Mouse (Mus musculus): ENCODE measurements around the gene Igdcc3.

- TF ChIP-seq GATA1 (IDR thresholded peaks at IDR 0.05; ENCODE audit: low read length) (no peak), TAL1 (IDR thresholded peaks at IDR 0.05; ENCODE audit: low read length) (no peak)
These were observed 70.6 kb downstream of the Igdcc3 start for GRCm38 (mm10) chr9:65211598-65211997.

All from erythroblast, embryonic 14.5 days (primary cell).